ENCODE assay signal across 23 mouse cellular contexts in the genomic region with DNA sequence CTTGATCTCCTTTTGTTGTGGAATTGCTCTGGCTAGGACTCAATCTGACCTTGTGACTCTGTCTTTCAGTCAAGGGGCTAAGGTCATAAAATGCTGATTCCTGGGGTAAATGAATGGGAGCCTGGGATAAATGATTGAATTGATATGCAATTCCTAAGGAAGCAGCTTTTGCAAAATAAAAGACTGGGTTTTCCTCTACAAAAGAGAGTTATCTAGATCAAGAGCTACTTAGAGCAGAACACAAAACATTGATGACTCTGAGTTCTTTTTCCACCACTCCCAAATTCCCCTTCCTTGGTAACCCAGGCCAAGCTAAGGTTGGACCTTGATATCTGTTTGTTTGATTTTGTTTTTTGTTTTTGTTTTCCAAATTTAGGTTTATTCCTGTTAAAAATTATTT. TPM values are rescaled to one million over a fixed set of nuclear protein-coding genes. Genes with fewer than 3 reads are reported as not detected.
"Had no signal": no experiment of that assay in that cellular context is flagged by ENCODE, and none has a peak within 500 bp of the region (broad histone marks: within the 10 kb centered on the region; RNA-seq: fewer than 3 reads in every experiment).

No protein-coding gene starts in this region.

- H3K27ac ChIP-seq: midbrain, embryonic 10.5 days; midbrain, embryonic 12.5 days; neural tube, embryonic 12.5 days had no signal

- H3K9me3 ChIP-seq: midbrain, embryonic 10.5 days; midbrain, embryonic 12.5 days; neural tube, embryonic 12.5 days had no signal

- H3K9ac ChIP-seq: lung, embryonic 14.5 days; midbrain, embryonic 12.5 days; neural tube, embryonic 12.5 days had no signal

- DNase-seq: lung, adult 18-20 months; lung, embryonic 14.5 days; lung, postnatal 10 days; lung, postnatal 4 days; midbrain, embryonic 14.5 days; right cerebral cortex, postnatal 25 days; right cerebral cortex, postnatal 4 days; spleen, adult 18-20 months; thymus, adult 18-20 months; thymus, postnatal 14 days; thymus, postnatal 36 days had no signal

- H3K4me1 ChIP-seq: midbrain, embryonic 10.5 days; midbrain, embryonic 12.5 days; neural tube, embryonic 12.5 days had no signal

- H3K4me3 ChIP-seq: midbrain, embryonic 10.5 days; midbrain, embryonic 12.5 days; myocyte; neural tube, embryonic 12.5 days had no signal

- H3K27me3 ChIP-seq: midbrain, embryonic 12.5 days; neural tube, embryonic 12.5 days had no signal

- H3K36me3 ChIP-seq: midbrain, embryonic 10.5 days; midbrain, embryonic 12.5 days; neural tube, embryonic 12.5 days had no signal

RNA-seq across cellular contexts. Expression of gene Yipf7, which starts 53.4 kb away (rescaled TPM):
- total RNA-seq: megakaryocyte, adult 5-6 weeks; megakaryocyte-erythroid progenitor cell, adult 5-6 weeks; neutrophil, adult 5-6 weeks had no signal
- polyA plus RNA-seq: midbrain, embryonic 10.5 days; midbrain, embryonic 14.5 days; midbrain, embryonic 16.5 days; neural tube, embryonic 14.5 days; small intestine, adult 2 months; stomach, embryonic 14.5 days; thymus, postnatal 0 days had no signal
